Mouse (Mus musculus) hindbrain, embryonic 13.5 days (tissue): Measurements from ENCODE around the gene Stac. TPM values are rescaled to one million over a fixed set of nuclear protein-coding genes. Genes with fewer than 3 reads are reported as not detected.

Source experiments
- ATAC-seq: fragments of 200-750 bp; cut with Nextera tagmentation; 2 replicates; pipeline ENCODE4 v1.8.0; 2017; ENCODE audit warnings: moderate TSS enrichment; ENCODE audit not compliant: low FRiP score
- H3K27ac ChIP-seq: fragments of 300-500 bp; sonication (generic); 2 replicates; pipeline ENCODE4 v1.5.1; 2015; ENCODE audit warnings: inconsistent platforms, mild to moderate bottlenecking, moderate library complexity
- H3K27me3 ChIP-seq: fragments of 300-500 bp; sonication (generic); 2 replicates; pipeline ENCODE4 v1.6.1; 2015; ENCODE audit warnings: mild to moderate bottlenecking, inconsistent platforms
- H3K36me3 ChIP-seq: fragments of 300-500 bp; sonication (generic); 2 replicates; pipeline ENCODE4 v1.6.1; 2015; ENCODE audit warnings: mild to moderate bottlenecking, inconsistent platforms
- H3K4me1 ChIP-seq: fragments of 300-500 bp; sonication (generic); replicated peaks from 2 replicates; pipeline ENCODE4 v1.6.1; 2015; ENCODE audit warnings: inconsistent platforms
- H3K4me2 ChIP-seq: fragments of 300-500 bp; sonication (generic); 2 replicates; pipeline ENCODE4 v1.6.1; 2015; ENCODE audit warnings: inconsistent platforms, mild to moderate bottlenecking, moderate library complexity
- H3K4me3 ChIP-seq: fragments of 300-500 bp; sonication (generic); 2 replicates; pipeline ENCODE4 v1.5.1; 2015; ENCODE audit warnings: mild to moderate bottlenecking, inconsistent platforms
- H3K9ac ChIP-seq: fragments of 300-500 bp; sonication (generic); 2 replicates; pipeline ENCODE4 v1.6.1; 2015; ENCODE audit warnings: mild to moderate bottlenecking, inconsistent platforms
- H3K9me3 ChIP-seq: fragments of 300-500 bp; sonication (generic); 2 replicates; pipeline ENCODE4 v1.6.1; 2016; ENCODE audit warnings: inconsistent platforms
- WGBS: fragments of 180-500 bp; shearing (Covaris S2); methylation state at CpG from one replicate; pipeline ENCODE4 v1.1.7; 2015; 5-methylcytosine and 5-hydroxymethylcytosine counted together
- polyA plus RNA-seq: library from polyadenylated mRNA; unstranded; fragments of >200 nt; fragmentation: Nextera tagmentation; extraction: Ambion mirVana; gene quantifications from 2 replicates; pipeline ENCODE4 v1.2.1, GENCODE M21; 2015

Gene Stac
- 3.7 and 4.8 TPM in 2 replicates for polyA plus RNA-seq

DNA sequence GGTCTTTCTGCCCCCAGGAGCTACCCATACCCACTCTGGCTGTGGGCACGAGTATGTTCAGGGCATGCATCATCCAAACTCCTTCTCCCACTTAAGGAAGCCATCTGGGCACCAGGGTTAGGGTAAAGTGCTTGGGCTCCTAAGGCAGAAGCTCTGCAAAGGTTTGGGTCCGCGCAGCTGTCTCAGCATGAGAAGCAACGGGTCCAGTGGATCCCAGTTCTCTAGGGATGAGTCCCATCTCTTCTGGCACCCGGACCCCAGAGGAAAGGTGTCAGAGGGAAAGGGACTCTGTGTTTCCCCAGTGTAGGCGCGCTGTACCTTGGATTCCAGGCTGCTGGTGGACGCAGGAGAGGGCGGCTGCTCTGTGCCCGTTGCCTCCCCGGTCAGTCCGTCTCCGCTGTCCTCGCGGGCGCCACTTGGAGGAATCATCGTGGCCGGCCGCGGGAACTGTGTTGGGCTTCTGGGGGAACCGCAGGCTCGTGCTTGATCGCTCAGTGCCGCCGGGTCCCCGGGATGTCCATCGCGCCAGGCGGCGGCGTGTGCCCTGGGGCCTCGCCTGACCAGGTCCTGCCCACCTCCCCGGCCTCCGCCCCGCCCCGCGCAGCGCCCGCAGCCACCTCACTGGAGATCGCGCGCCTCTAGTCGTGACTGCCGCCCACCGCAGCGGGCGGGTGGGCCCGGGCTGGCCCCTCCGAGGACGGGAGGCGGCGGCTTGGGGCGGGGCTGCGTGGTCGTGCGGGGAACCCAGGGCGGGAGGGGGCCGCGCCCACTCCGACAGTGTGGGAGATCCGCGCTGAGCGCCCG lies at the start of gene Stac:
TSS of gene Stac (minus strand) at position 669 of the 804 bp plus-strand sequence.
- peak; percentile 77 for ATAC-seq
- peak within 1 kb of the TSS; percentile 59 for H3K4me3 ChIP-seq
- H3K9me3 ChIP-seq, result no peaks in the 10 kb centered on the region
- peaks cover 13% of the 10 kb centered on the region for H3K4me1 ChIP-seq
- H3K9ac ChIP-seq, result peak within 1 kb of the TSS; percentile 77
- WGBS, result 3% methylated on average over 56 of the region's 64 CpGs
- no peaks in the 10 kb centered on the region for H3K36me3 ChIP-seq
- peak within 1 kb of the TSS; percentile 96 for H3K4me2 ChIP-seq
- peaks cover 36% of the 10 kb centered on the region for H3K27me3 ChIP-seq
- H3K27ac ChIP-seq, result no peak within 1 kb of the TSS

DNA sequence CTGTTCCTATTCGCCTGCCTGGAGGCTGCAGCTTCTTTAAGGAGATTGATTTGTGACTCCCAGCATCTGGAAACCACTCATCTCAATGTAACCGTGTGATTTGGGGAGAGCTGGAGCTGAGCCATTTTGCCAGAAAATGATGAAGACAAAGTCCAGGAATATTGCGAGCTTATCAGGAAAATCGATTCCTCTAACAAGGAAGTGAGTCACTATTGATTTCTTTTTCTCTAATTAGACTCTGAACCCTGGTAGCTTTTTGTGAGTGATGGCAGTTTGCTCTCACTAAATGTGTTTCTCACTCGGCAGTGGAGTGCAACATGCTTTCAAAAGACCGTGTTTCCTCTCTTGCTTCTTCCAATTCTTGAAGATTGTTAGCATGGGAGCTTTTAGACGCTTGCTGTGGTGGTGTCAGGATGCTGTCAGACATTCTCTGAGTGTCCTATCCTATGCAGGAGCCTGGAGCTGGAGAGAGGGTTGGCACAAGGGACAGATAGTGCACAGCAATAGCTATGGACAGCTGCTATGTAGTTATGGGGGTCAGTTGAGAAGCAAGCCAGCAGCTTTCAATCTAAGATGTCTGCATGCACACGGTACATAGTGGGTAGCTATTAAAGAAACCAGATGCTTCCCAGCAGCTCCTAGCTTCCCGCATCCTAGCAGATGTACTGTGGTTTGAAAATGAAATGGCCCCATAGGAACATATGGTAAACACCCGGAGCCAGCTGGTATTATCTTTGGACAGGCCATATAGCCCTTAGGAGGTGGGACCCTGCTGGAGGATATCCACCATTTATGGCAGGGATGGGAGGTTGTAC lies 49.5 kb upstream of the Stac start:
- H3K36me3 ChIP-seq, result no peaks in the 10 kb centered on the region
- no peak overlapping the region for H3K4me3 ChIP-seq
- peak overlapping the region; percentile 31; the same call in 1 of the 2 replicates for H3K27ac ChIP-seq
- peaks cover 8% of the 10 kb centered on the region; the same call in 1 of the 2 replicates for H3K4me1 ChIP-seq
- WGBS, result 74% methylated on average over 10 of the region's 10 CpGs
- no peaks in the 10 kb centered on the region for H3K9me3 ChIP-seq
- no peak overlapping the region for H3K4me2 ChIP-seq
- H3K9ac ChIP-seq, result no peak overlapping the region
- no peaks in the 10 kb centered on the region for H3K27me3 ChIP-seq
- ATAC-seq, result no peak; the same call in 1 of the 2 replicates

DNA sequence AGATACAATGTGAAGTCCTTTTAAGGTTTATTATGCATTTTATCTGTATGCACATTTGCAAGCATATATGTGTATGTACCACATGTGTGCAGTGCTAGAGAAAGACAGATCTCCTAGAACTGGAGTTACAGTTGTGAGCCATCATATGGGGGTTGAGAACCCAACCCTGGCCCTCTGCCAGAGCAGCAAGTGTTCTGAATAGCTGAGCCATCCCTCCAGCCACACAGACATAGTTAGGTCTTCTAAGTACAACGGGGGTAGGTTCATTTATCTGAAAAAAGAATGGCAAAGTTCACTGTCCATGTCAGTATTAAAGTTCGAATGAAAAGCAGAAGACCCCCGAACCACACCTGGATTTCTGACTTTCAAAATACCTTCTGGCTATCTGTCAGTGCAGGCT lies 48.9 kb upstream of the Stac start:
- peaks cover 8% of the 10 kb centered on the region; the same call in 1 of the 2 replicates for H3K4me1 ChIP-seq
- H3K27ac ChIP-seq, result no peak overlapping the region
- no peak overlapping the region for H3K9ac ChIP-seq
- H3K4me3 ChIP-seq, result no peak overlapping the region
- no peaks in the 10 kb centered on the region for H3K9me3 ChIP-seq
- no peaks in the 10 kb centered on the region for H3K27me3 ChIP-seq
- H3K36me3 ChIP-seq, result no peaks in the 10 kb centered on the region
- WGBS, result 78% methylated on average over 3 of the region's 3 CpGs
- no peak overlapping the region for H3K4me2 ChIP-seq
- ATAC-seq, result no peak

DNA sequence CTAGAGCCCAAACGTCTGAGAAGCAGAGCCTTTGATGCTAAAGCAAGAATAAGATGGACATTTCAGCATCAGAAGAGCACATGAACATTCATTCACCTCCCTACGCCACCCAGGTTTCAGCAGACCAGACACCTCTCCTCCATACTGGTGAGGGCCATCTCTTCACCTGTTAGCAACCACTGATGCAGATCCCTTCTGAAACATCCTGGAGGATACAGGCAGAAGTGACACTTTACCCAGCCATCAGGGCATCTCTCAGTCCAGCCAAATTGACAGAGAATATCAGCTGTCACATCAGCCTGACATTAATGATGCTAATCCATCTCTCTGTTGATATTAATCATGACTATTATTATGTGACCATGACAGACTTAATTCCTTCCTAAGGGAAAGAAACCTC lies 47.6 kb upstream of the Stac start:
- H3K4me2 ChIP-seq, result no peak overlapping the region
- no peak overlapping the region for H3K9ac ChIP-seq
- ATAC-seq, result no peak
- H3K4me3 ChIP-seq, result no peak overlapping the region
- H3K9me3 ChIP-seq, result no peaks in the 10 kb centered on the region
- 80% methylated on average over 2 of the region's 2 CpGs for WGBS
- no peaks in the 10 kb centered on the region for H3K27me3 ChIP-seq
- peaks cover 8% of the 10 kb centered on the region; the same call in 1 of the 2 replicates for H3K4me1 ChIP-seq
- H3K36me3 ChIP-seq, result no peaks in the 10 kb centered on the region
- no peak overlapping the region for H3K27ac ChIP-seq

DNA sequence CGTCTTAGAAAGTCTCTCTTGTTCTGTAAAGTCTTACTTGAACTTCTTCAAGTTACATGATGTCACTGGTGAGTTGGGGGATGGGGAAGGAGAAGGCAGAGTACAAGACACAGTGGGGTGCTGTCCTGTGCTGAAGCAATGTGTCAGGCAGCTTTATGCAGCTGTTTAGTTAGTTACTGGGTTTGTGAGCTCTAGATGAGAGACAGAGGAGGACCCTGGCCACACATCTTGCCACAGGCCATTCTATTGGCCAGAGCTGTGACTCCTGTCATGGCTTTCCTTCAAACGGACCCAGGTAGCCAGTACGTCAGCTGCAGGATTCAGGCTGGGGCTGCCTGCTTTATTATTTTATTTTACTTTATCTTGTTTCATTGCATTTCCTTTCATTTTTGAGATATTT lies 45.8 kb upstream of the Stac start:
- no peak overlapping the region for H3K9ac ChIP-seq
- 79% methylated on average over 3 of the region's 3 CpGs for WGBS
- H3K4me3 ChIP-seq, result no peak overlapping the region
- H3K36me3 ChIP-seq, result no peaks in the 10 kb centered on the region
- no peak overlapping the region for H3K4me2 ChIP-seq
- ATAC-seq, result no peak
- H3K9me3 ChIP-seq, result no peaks in the 10 kb centered on the region
- H3K4me1 ChIP-seq, result peaks cover 8% of the 10 kb centered on the region; the same call in 1 of the 2 replicates
- H3K27ac ChIP-seq, result no peak overlapping the region
- H3K27me3 ChIP-seq, result no peaks in the 10 kb centered on the region

DNA sequence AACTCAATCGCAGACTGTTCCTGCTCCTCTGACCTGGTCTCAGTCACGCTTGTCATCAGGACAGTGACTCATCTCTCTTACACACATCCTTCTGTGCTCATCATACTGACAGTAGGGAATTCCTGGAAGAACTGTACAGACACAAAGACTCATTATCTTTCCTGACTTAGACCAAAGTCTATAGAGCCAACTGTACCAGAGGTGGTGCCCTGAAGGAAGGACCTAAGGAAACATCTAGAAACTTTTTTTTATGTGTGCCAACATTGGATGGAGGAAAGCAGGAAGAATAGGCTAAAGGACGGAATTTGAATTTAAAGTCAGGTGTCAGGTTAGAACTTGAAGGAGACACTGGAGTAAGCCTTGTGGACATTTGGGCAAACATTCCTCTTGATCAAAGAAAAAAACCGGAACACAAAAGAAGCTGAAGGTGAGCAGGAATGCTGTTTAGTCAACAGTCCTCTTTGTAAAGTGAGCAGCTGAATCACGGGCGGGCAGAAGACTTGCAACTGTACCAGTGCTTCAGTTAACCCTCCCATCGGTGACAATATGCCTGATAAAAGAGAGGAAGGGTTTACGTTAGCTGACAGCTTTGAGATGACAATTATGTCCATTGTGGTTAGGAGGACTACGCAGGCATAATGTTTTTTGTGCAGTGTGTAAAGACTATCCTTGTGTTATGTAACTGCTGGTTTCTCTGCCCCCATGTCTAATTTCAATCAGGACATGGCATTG lies 42.0 kb upstream of the Stac start:
- 78% methylated on average over 9 of the region's 9 CpGs for WGBS
- Histone ChIP-seq H3K9ac (no peak overlapping the region), H3K27me3 (no peaks in the 10 kb centered on the region), H3K27ac (no peak overlapping the region), H3K4me2 (no peak overlapping the region), H3K4me1 (no peaks in the 10 kb centered on the region), H3K9me3 (no peaks in the 10 kb centered on the region), H3K4me3 (no peak overlapping the region), H3K36me3 (no peaks in the 10 kb centered on the region)
- ATAC-seq, result no peak

DNA sequence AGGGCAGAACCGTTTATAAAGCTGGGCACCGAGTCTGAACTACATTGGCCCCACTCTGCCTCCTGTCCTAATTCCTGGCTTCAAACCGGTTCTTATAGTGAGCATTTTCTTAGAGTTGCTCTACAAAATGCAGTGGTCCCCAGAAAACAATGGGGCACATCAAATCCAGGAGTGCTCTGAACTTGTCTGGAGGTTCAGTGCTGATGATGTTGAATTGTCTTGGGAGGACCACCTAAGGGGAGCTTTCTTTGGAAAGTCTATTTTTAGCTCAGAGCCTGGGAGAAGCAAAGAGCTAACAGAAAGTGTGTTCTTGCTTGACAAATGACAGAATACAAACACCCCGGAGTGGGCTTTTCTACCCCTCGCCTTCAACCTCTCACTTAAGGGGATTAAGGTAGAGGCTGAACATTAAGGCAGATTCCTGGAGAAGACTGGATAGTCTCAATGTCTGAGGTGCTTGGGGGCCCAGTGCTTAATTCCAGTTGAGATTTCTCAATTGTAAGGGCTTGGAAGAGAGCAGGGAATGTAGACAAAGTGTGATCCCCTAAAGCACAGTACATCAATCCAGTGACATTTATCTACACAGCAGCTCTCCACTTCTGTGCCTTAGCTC lies 34.9 kb upstream of the Stac start:
- Histone ChIP-seq H3K36me3 (no peaks in the 10 kb centered on the region), H3K27me3 (no peaks in the 10 kb centered on the region), H3K27ac (no peak overlapping the region), H3K4me2 (no peak overlapping the region), H3K4me1 (no peaks in the 10 kb centered on the region), H3K9me3 (no peaks in the 10 kb centered on the region), H3K9ac (no peak overlapping the region), H3K4me3 (no peak overlapping the region)
- no peak for ATAC-seq
- WGBS, result 22% methylated on average over 5 of the region's 5 CpGs

DNA sequence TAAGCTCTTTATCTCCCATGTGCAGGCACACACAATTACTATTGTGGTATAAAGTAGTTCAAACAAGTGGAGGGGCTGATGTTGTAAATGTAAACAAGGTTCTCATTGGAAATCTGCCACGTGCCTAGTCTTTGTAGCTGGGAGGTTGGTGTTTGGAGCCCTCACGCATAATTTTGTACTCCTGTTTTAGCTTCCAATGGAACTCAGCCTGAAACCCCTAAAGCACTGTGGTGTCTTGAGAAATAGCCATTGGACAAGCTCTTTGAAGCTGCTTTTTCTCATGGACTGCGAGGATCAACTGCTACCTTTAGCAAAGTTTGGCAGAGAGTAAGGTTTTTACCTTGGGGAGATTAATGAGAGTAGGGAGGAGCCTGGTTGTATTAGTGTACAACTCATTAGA lies 24.3 kb upstream of the Stac start:
- no peaks in the 10 kb centered on the region for H3K9me3 ChIP-seq
- H3K36me3 ChIP-seq, result no peaks in the 10 kb centered on the region
- no peak overlapping the region for H3K27ac ChIP-seq
- H3K4me1 ChIP-seq, result no peaks in the 10 kb centered on the region
- no peaks in the 10 kb centered on the region for H3K27me3 ChIP-seq
- 75% methylated on average over 3 of the region's 3 CpGs for WGBS
- H3K9ac ChIP-seq, result no peak overlapping the region
- ATAC-seq, result no peak
- H3K4me3 ChIP-seq, result no peak overlapping the region
- no peak overlapping the region for H3K4me2 ChIP-seq

DNA sequence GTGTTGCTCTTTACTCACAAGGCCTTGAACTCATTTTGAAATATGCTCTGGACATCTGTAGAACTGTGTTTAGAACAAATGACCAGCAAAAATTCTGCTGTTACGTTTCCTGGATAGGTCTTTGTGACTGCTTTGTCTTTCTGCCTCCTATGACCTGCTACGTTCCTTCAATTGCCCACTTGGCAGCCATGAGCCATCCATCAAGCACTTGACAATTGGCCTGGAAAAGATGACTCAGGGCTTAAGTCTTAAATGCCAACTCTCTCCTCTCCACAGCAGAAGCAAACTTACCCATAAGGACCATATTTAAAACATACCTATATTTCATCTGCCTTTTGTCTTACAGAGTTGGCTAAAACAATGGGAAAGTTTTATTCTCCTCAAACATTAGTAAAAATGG lies 10.0 kb upstream of the Stac start:
- ATAC-seq, result no peak
- 47% methylated on average over 2 of the region's 2 CpGs for WGBS

DNA sequence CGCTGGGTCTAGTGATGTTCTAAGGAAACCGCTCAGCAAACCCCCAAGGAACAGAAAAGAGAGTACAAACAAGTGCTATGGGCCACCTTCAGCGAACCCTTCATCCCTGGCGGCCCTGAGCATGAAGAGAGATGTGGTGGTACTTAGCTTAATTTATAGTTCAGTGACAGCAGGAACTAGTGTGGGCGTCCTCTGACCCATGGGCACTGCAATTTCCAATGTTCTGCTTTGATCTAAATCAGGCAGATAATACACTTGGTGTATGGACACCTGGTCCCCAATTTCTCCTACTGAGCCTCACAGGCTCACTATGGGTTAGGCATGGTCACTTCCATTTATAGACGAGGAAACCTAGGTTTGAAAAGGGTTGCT lies 322 bp upstream of the Stac start:
- Histone ChIP-seq H3K27ac (no peak overlapping the region), H3K36me3 (no peaks in the 10 kb centered on the region), H3K27me3 (peaks cover 36% of the 10 kb centered on the region), H3K4me1 (peaks cover 13% of the 10 kb centered on the region), H3K9me3 (no peaks in the 10 kb centered on the region), H3K9ac (peak overlapping the region; percentile 77), H3K4me3 (peak overlapping the region; percentile 59), H3K4me2 (peak overlapping the region; percentile 96)
- WGBS, result 8% methylated on average over 6 of the region's 6 CpGs
- no peak for ATAC-seq

More for the DNA sequence above, 10.0 kb upstream of the Stac start:
- Histone ChIP-seq H3K4me2 (no peak overlapping the region), H3K27ac (no peak overlapping the region), H3K36me3 (no peaks in the 10 kb centered on the region), H3K4me3 (no peak overlapping the region), H3K4me1 (no peaks in the 10 kb centered on the region), H3K27me3 (no peaks in the 10 kb centered on the region), H3K9me3 (no peaks in the 10 kb centered on the region), H3K9ac (no peak overlapping the region)

DNA sequence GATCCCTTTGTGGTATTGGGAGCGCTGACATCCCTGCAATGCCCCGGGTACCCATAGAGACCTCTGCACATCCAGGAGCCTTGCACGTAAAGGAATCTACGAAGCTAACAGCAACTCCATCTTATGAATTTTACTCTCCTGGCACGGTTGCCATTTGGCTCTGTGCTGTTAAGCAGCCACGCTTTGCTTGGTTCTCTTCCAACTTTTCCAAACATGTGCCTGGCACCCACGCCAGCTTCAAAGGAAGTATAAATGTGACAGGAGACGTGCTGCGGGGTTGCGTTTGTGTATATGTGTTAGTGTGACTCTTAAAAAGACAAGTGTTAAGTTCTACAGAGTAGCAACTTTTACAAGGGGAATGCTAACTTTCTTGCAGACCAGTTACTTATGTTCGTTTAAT lies 1.0 kb downstream of the Stac start:
- WGBS, result 90% methylated on average over 11 of the region's 11 CpGs
- Histone ChIP-seq H3K27me3 (peaks cover 36% of the 10 kb centered on the region), H3K36me3 (no peaks in the 10 kb centered on the region), H3K9ac (no peak overlapping the region), H3K4me2 (no peak overlapping the region), H3K9me3 (no peaks in the 10 kb centered on the region), H3K27ac (no peak overlapping the region), H3K4me1 (peaks cover 13% of the 10 kb centered on the region), H3K4me3 (no peak overlapping the region)
- no peak for ATAC-seq

DNA sequence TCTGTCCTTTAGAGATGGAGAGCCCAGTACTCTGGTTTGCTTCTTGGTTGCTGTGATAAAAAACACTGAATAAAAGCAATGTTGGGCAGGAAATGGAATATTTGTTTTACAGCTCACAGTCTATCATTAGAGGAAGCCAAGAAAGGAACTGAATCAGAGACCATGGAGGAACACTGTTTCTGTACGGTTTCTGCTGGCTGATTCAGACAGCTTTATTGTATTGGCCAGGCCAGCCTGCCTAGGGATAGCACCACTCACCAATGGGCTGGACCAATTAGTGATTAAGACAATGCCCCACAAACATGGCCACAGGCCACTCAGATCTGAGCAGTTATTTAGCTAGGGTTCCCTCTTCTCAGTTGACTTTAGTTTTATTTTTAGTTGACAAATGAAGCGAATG lies 6.0 kb downstream of the Stac start:
- Histone ChIP-seq H3K27me3 (peaks cover 13% of the 10 kb centered on the region), H3K4me2 (no peak overlapping the region), H3K9me3 (no peaks in the 10 kb centered on the region), H3K27ac (no peak overlapping the region), H3K4me3 (no peak overlapping the region), H3K9ac (no peak overlapping the region), H3K36me3 (no peaks in the 10 kb centered on the region), H3K4me1 (0 out of 2 replicates have a peak, but pooled peaks cover 2% of the 10 kb centered on the region)
- WGBS, result 87% methylated on average over 2 of the region's 2 CpGs
- ATAC-seq, result no peak
